Mouse (Mus musculus): ENCODE data around the gene Prss8. TPM values are rescaled to one million over a fixed set of nuclear protein-coding genes. Genes with fewer than 3 reads are reported as not detected.

Gene Prss8
- polyA plus RNA-seq, 1 experiment from 2014 or later: 0.96 TPM

DNA sequence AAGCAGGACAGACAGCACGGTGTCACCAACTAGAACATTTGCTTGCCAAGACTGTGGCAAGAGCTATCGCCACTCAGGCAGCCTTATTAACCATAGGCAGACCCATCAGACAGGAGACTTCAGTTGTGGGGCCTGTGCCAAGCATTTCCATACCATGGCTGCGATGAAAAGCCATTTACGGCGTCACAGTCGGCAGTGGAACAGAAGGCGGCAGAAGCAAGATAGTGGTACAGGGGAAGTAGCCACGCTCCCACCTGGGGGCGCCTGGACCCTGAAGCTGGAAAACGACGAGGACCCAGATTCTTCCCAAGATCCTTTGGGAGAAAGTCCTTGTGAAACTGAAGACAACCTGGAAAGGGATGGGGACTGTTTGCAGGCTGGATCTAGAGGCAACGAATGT is 49.5 kb downstream of the Prss8 start:
- no peak overlapping the region for H3K9ac ChIP-seq (ENCODE audit: low read depth, low read length)
- peaks cover 67% of the 10 kb centered on the region for H3K36me3 ChIP-seq (ENCODE audit: control insufficient read depth, insufficient read depth, low read length)
- no peaks in the 10 kb centered on the region for H3K9me3 ChIP-seq (replicated peaks; ENCODE audit: control insufficient read depth, low read length)
- H3K4me3 ChIP-seq (ENCODE audit: low read depth, low read length): no peak overlapping the region
- ATAC-seq (replicated peaks; ENCODE audit: insufficient number of reproducible peaks, low FRiP score, low TSS enrichment): no peak
- no peak overlapping the region for H3K27ac ChIP-seq (ENCODE audit: low read depth, low read length)
- H3K4me2 ChIP-seq: no peak overlapping the region
- WGBS (ENCODE audit: insufficient replicate concordance): 78% methylated on average over 12 of the region's 12 CpGs
- no peaks in the 10 kb centered on the region for H3K27me3 ChIP-seq (ENCODE audit: control insufficient read depth, insufficient read depth, low read length)
- peaks cover 12% of the 10 kb centered on the region for H3K4me1 ChIP-seq (ENCODE audit: control insufficient read depth, insufficient read depth, low read length)

DNA sequence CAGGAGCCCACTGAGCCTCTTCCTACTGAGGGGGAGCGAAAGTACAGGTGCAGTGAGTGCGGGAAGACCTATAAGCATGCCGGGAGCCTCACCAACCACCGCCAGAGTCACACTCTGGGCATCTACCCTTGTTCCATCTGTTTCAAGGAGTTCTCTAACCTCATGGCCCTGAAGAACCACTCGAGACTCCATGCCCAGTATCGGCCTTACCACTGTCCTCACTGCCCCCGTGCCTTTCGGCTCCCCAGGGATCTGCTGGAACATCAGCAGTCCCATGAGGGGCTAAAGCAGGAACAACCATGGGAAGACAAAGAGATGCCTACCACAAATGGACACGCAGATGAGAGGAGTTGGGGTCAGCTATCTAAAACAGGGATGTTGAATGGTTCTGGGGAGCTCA is 50.6 kb downstream of the Prss8 start:
- Histone ChIP-seq H3K9me3 (replicated peaks; ENCODE audit: control insufficient read depth, low read length) (no peaks in the 10 kb centered on the region), H3K4me3 (ENCODE audit: low read depth, low read length) (no peak overlapping the region), H3K9ac (ENCODE audit: low read depth, low read length) (no peak overlapping the region), H3K4me1 (ENCODE audit: control insufficient read depth, insufficient read depth, low read length) (peaks cover 15% of the 10 kb centered on the region), H3K27ac (ENCODE audit: low read depth, low read length) (no peak overlapping the region), H3K36me3 (ENCODE audit: control insufficient read depth, insufficient read depth, low read length) (peaks cover 60% of the 10 kb centered on the region), H3K27me3 (ENCODE audit: control insufficient read depth, insufficient read depth, low read length) (no peaks in the 10 kb centered on the region), H3K4me2 (no peak overlapping the region)
- ATAC-seq (replicated peaks; ENCODE audit: insufficient number of reproducible peaks, low FRiP score, low TSS enrichment): no peak
- WGBS (ENCODE audit: insufficient replicate concordance): 94% methylated on average over 9 of the region's 9 CpGs

DNA sequence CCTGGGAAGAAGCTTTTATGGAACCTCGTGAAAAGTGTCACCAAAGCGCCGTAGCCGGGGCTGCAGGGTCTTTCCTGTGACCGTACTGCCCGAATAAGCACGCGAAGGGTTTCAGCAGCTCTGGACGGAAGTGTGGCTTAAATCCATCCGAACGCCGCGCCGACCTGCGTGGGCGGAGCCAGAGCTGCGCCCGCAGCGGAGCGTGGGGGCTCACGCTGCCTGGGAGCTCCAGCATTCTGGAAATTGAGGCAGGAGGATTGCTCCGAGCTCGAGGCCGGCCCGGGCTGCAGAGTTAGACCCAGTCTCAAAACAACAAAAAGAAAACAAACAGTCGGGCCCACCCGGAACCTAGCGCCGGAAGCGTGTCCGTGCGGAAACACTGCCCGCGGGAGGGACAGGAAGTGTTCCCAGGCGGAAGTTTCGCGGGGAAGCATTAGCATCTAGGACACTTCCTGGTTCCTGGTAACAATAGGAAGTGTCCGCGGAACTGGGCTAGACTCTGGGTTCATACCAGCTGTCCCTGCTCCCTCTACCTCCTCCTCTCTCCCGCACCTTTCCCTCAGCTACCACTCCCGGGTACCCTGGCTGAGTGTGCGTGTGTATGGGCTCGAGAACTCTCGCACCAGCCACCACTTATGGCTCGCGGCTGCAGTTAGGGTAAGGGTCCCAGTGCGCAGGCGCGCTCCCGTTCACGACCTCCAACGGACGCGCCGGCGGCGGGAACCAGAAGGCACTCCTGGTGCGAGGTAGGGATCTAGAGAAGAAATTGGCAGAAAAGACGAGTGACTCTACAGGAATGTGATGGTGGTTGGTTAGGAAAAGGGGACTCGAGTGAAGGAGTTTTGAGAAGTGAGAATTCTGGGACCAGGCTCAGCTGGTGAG is 53.2 kb downstream of the Prss8 start, which contains the start of gene Zfp668:
Gene Zfp668 (minus strand): TSS at position 362 of the 882 bp plus-strand sequence.
- peaks cover 13% of the 10 kb centered on the region for H3K4me1 ChIP-seq (ENCODE audit: control insufficient read depth, insufficient read depth, low read length)
- H3K4me2 ChIP-seq: peak within 1 kb of the TSS; percentile 88
- H3K9ac ChIP-seq (ENCODE audit: low read depth, low read length): peak within 1 kb of the TSS; percentile 98
- peak within 1 kb of the TSS; percentile 99 for H3K27ac ChIP-seq (ENCODE audit: low read depth, low read length)
- under 1% methylated on average over 58 of the region's 60 CpGs for WGBS (ENCODE audit: insufficient replicate concordance)
- peaks cover 36% of the 10 kb centered on the region for H3K36me3 ChIP-seq (ENCODE audit: control insufficient read depth, insufficient read depth, low read length)
- ATAC-seq (replicated peaks; ENCODE audit: insufficient number of reproducible peaks, low FRiP score, low TSS enrichment): peak; percentile 55
- peak within 1 kb of the TSS; percentile 92 for H3K4me3 ChIP-seq (ENCODE audit: low read depth, low read length)
- H3K9me3 ChIP-seq (replicated peaks; ENCODE audit: control insufficient read depth, low read length): no peaks in the 10 kb centered on the region
- H3K27me3 ChIP-seq (ENCODE audit: control insufficient read depth, insufficient read depth, low read length): no peaks in the 10 kb centered on the region

DNA sequence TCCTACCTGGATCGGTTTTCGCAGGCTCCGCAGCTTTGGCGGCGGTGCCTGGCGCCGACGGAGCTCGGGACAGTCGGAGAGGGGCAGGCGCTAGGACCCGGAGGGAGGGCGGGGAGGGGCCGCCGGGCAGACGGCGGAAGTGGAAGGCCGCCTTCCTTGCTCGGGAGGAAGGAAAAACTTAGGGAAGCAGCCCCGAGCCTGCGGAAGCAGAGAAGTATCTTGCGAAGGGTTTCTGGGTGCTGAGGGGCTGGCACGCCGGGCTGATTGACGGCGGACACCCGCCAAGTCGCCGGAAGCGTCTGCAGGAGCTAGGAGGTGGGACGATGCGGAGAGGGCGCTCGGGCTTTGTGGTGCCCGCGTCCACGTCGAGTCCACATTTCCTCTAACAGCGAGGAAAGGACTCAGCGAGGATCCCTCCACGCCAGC is 53.9 kb downstream of the Prss8 start, which contains the start of gene Zfp646:
Gene Zfp646 (plus strand): TSS at position 181 of the 426 bp plus-strand sequence.
- H3K27me3 ChIP-seq (ENCODE audit: control insufficient read depth, insufficient read depth, low read length): no peaks in the 10 kb centered on the region
- WGBS (ENCODE audit: insufficient replicate concordance): under 1% methylated on average over 40 of the region's 41 CpGs

More for the DNA sequence above, 53.9 kb downstream of the Prss8 start, which contains the start of gene Zfp646:
- Histone ChIP-seq H3K9me3 (replicated peaks; ENCODE audit: control insufficient read depth, low read length) (no peaks in the 10 kb centered on the region), H3K36me3 (ENCODE audit: control insufficient read depth, insufficient read depth, low read length) (peaks cover 29% of the 10 kb centered on the region), H3K9ac (ENCODE audit: low read depth, low read length) (peak within 1 kb of the TSS; percentile 98), H3K4me2 (peak within 1 kb of the TSS; percentile 88), H3K4me3 (ENCODE audit: low read depth, low read length) (peak within 1 kb of the TSS; percentile 92), H3K27ac (ENCODE audit: low read depth, low read length) (peak within 1 kb of the TSS; percentile 99), H3K4me1 (ENCODE audit: control insufficient read depth, insufficient read depth, low read length) (peaks cover 13% of the 10 kb centered on the region)
- ATAC-seq (replicated peaks; ENCODE audit: insufficient number of reproducible peaks, low FRiP score, low TSS enrichment): peak; percentile 83

Other genes starting within 250 kb of the Prss8 start
- 32.5 and 34.4 TPM in 2 replicates for gene Bcl7c, start 221.2 kb downstream of the Prss8 start, polyA plus RNA-seq (2014; fragmentation: Nextera tagmentation; extraction: Ambion mirVana)
- 4.7 and 4.9 TPM in 2 replicates for gene Ctf1, start 217.4 kb downstream of the Prss8 start, polyA plus RNA-seq (2014; fragmentation: Nextera tagmentation; extraction: Ambion mirVana)
- 0.32 TPM in 1 of 2 replicates, not detected in the other for gene Ctf2, start 197.9 kb downstream of the Prss8 start, polyA plus RNA-seq (2014; fragmentation: Nextera tagmentation; extraction: Ambion mirVana)
- 2.5 and 3.3 TPM in 2 replicates for gene Fbxl19, start 185.6 kb downstream of the Prss8 start, polyA plus RNA-seq (2014; fragmentation: Nextera tagmentation; extraction: Ambion mirVana)
- gene Orai3, start 160.3 kb downstream of the Prss8 start, polyA plus RNA-seq (2014; fragmentation: Nextera tagmentation; extraction: Ambion mirVana): 13.3 and 14.5 TPM in 2 replicates
- gene Setd1a, start 153.4 kb downstream of the Prss8 start, polyA plus RNA-seq (2014; fragmentation: Nextera tagmentation; extraction: Ambion mirVana): 16.9 and 20.8 TPM in 2 replicates
- 0.46 TPM in 1 of 2 replicates, not detected in the other for gene Gm49388, start 144.5 kb downstream of the Prss8 start, polyA plus RNA-seq (2014; fragmentation: Nextera tagmentation; extraction: Ambion mirVana)
- 18.1 and 23.5 TPM in 2 replicates for gene Hsd3b7, start 129.5 kb downstream of the Prss8 start, polyA plus RNA-seq (2014; fragmentation: Nextera tagmentation; extraction: Ambion mirVana)
- 20.5 and 22.8 TPM in 2 replicates for gene Stx4a, start 105.8 kb downstream of the Prss8 start, polyA plus RNA-seq (2014; fragmentation: Nextera tagmentation; extraction: Ambion mirVana)
- 1.4 and 1.8 TPM in 2 replicates for gene Stx1b, start 105.6 kb downstream of the Prss8 start, polyA plus RNA-seq (2014; fragmentation: Nextera tagmentation; extraction: Ambion mirVana)
- gene Zfp646, start 53.9 kb downstream of the Prss8 start, polyA plus RNA-seq (2014; fragmentation: Nextera tagmentation; extraction: Ambion mirVana): 10.1 and 12.0 TPM in 2 replicates
- 10.1 and 11.5 TPM in 2 replicates for gene Zfp668, start 53.3 kb downstream of the Prss8 start, polyA plus RNA-seq (2014; fragmentation: Nextera tagmentation; extraction: Ambion mirVana)
- 0.90 and 2.0 TPM in 2 replicates for gene Prss53, start 39.1 kb downstream of the Prss8 start, polyA plus RNA-seq (2014; fragmentation: Nextera tagmentation; extraction: Ambion mirVana)
- not detected in 2 replicates for gene Gm21974, start 34.6 kb downstream of the Prss8 start, polyA plus RNA-seq (2014; fragmentation: Nextera tagmentation; extraction: Ambion mirVana)
- gene Vkorc1, start 34.5 kb downstream of the Prss8 start, polyA plus RNA-seq (2014; fragmentation: Nextera tagmentation; extraction: Ambion mirVana): 98.7 and 101 TPM in 2 replicates
- gene Bckdk, start 26.0 kb downstream of the Prss8 start, polyA plus RNA-seq (2014; fragmentation: Nextera tagmentation; extraction: Ambion mirVana): 166 and 174 TPM in 2 replicates
- gene Kat8, start 17.6 kb downstream of the Prss8 start, polyA plus RNA-seq (2014; fragmentation: Nextera tagmentation; extraction: Ambion mirVana): 30.7 and 32.6 TPM in 2 replicates
- gene Prss36, start 16.6 kb upstream of the Prss8 start, polyA plus RNA-seq (2014; fragmentation: Nextera tagmentation; extraction: Ambion mirVana): 10.3 and 10.6 TPM in 2 replicates
- 33.2 and 40.3 TPM in 2 replicates for gene Fus, start 37.4 kb upstream of the Prss8 start, polyA plus RNA-seq (2014; fragmentation: Nextera tagmentation; extraction: Ambion mirVana)
- 35.6 and 37.8 TPM in 2 replicates for gene Pycard, start 63.8 kb upstream of the Prss8 start, polyA plus RNA-seq (2014; fragmentation: Nextera tagmentation; extraction: Ambion mirVana)
- gene Trim72, start 73.8 kb upstream of the Prss8 start, polyA plus RNA-seq (2014; fragmentation: Nextera tagmentation; extraction: Ambion mirVana): 0.30 and 0.69 TPM in 2 replicates
- gene Itgam, start 132.5 kb upstream of the Prss8 start, polyA plus RNA-seq (2014; fragmentation: Nextera tagmentation; extraction: Ambion mirVana): 0.29 and 0.34 TPM in 2 replicates
- gene Gm49368, start 132.6 kb upstream of the Prss8 start, polyA plus RNA-seq (2014; fragmentation: Nextera tagmentation; extraction: Ambion mirVana): not detected in 2 replicates
- 0.06 and 0.11 TPM in 2 replicates for gene Itgax, start 199.4 kb upstream of the Prss8 start, polyA plus RNA-seq (2014; fragmentation: Nextera tagmentation; extraction: Ambion mirVana)
- not detected in 2 replicates for gene Itgad, start 224.3 kb upstream of the Prss8 start, polyA plus RNA-seq (2014; fragmentation: Nextera tagmentation; extraction: Ambion mirVana)